Mouse (Mus musculus) bone marrow macrophage, adult 2 months (primary cell): Measurements from ENCODE around the gene Cdh13.
"Not testable (repeated sequence)": the region's sequence is repeated elsewhere in the genome, so short reads cannot be mapped to it uniquely, and the experiment has no call there.

Source experiments
- CTCF ChIP-seq: IDR thresholded peaks from 2 replicates; pipeline ENCODE4 v1.5.1; 2012; ENCODE audit warnings: low read depth, mild to moderate bottlenecking, low read length, moderate library complexity
- POLR2A ChIP-seq: IDR thresholded peaks from 2 replicates; pipeline ENCODE4 v1.6.1; 2012; ENCODE audit warnings: mild to moderate bottlenecking, low read depth, low read length, borderline replicate concordance

DNA sequence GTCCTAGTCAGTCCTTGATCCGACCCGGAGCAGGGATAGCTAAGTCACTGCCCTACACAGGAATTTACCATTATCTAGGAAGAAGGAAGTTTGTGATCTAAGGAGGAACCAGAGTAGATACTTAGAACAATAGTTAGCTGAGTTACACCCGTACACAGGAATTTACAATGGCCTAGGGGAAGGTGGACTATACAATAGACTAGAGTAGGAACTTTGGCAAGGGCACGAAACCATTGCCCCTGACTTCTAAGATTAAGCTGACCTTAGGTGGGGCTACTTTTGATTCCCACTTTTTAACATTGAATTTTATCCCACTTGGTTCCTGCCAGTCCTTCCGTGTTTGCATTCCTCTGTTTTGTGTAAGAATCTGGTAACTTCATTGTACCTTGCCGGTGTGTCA, 494.0 kb downstream of the Cdh13 start:
- not testable (repeated sequence) for TF ChIP-seq CTCF, POLR2A
